Mouse (Mus musculus): ENCODE results near the gene Hspa4l.

The Hspa4l gene

GRCm38 (mm10) chr3:40744024-40744835 lies at the start of gene Hspa4l:
TSS of gene Hspa4l (plus strand) at chr3:40744495.
- no peak for DNase-seq (ENCODE audit: low read depth)

- no peak for DNase-seq (ENCODE audit: low read depth)
These were observed 49.1 kb upstream of the Hspa4l start for GRCm38 (mm10) chr3:40695162-40695561.

- no peak for DNase-seq (ENCODE audit: low read depth)
These were observed 45.5 kb upstream of the Hspa4l start for GRCm38 (mm10) chr3:40698834-40699233.

GRCm38 (mm10) chr3:40704816-40705430 lies 39.4 kb upstream of the Hspa4l start:
- DNase-seq (ENCODE audit: low read depth): no peak

- DNase-seq (ENCODE audit: low read depth): no peak
These were observed 35.6 kb upstream of the Hspa4l start, which contains the start of gene Slc25a31 for GRCm38 (mm10) chr3:40708655-40709054. TSS of gene Slc25a31 (plus strand) at chr3:40708855.

- no peak for DNase-seq (ENCODE audit: low read depth)
These were observed 28.2 kb upstream of the Hspa4l start for GRCm38 (mm10) chr3:40716056-40716455.

- DNase-seq (ENCODE audit: low read depth): no peak
These were observed 25.3 kb upstream of the Hspa4l start for GRCm38 (mm10) chr3:40719022-40719421.

GRCm38 (mm10) chr3:40738381-40738912 lies 5.8 kb upstream of the Hspa4l start:
- DNase-seq (ENCODE audit: low read depth): no peak

- peak; percentile 93 for DNase-seq (ENCODE audit: low read depth)
These were observed 753 bp downstream of the Hspa4l start for GRCm38 (mm10) chr3:40744836-40745660.

GRCm38 (mm10) chr3:40745661-40746547 lies 1.6 kb downstream of the Hspa4l start:
- DNase-seq (ENCODE audit: low read depth): peak; percentile 66

- DNase-seq (ENCODE audit: low read depth): peak; percentile 50
These were observed 16.5 kb downstream of the Hspa4l start for GRCm38 (mm10) chr3:40760746-40761145.

GRCm38 (mm10) chr3:40761312-40761711 lies 17.0 kb downstream of the Hspa4l start:
- peak; percentile 25 for DNase-seq (ENCODE audit: low read depth)

- no peak for DNase-seq (ENCODE audit: low read depth)
These were observed 49.5 kb downstream of the Hspa4l start for GRCm38 (mm10) chr3:40793783-40794182.

- no peak for DNase-seq (ENCODE audit: low read depth)
These were observed 53.8 kb downstream of the Hspa4l start for GRCm38 (mm10) chr3:40798054-40798453.

- peak; percentile 87 for DNase-seq (ENCODE audit: low read depth)
These were observed 54.2 kb downstream of the Hspa4l start for GRCm38 (mm10) chr3:40798500-40798899.

GRCm38 (mm10) chr3:40799530-40800372 lies 55.5 kb downstream of the Hspa4l start, which contains the start of gene Plk4:
TSS of gene Plk4 (plus strand) at chr3:40800019.
- DNase-seq (ENCODE audit: low read depth): peak; percentile 99

GRCm38 (mm10) chr3:40800373-40800823 lies 56.1 kb downstream of the Hspa4l start:
- peak; percentile 77 for DNase-seq (ENCODE audit: low read depth)

- no peak for DNase-seq (ENCODE audit: low read depth)
These were observed 62.6 kb downstream of the Hspa4l start for GRCm38 (mm10) chr3:40806871-40807270.

GRCm38 (mm10) chr3:40808686-40809085 lies 64.4 kb downstream of the Hspa4l start:
- DNase-seq (ENCODE audit: low read depth): no peak

GRCm38 (mm10) chr3:40809894-40810293 lies 65.6 kb downstream of the Hspa4l start:
- no peak for DNase-seq (ENCODE audit: low read depth)
